Mouse (Mus musculus) forebrain, embryonic 16.5 days (tissue): ENCODE data around the gene Tbc1d2. TPM values are rescaled to one million over a fixed set of nuclear protein-coding genes. Genes with fewer than 3 reads are reported as not detected.
"Not testable (repeated sequence)": the region's sequence is repeated elsewhere in the genome, so short reads cannot be mapped to it uniquely, and the experiment has no call there.

ENCODE experiments used
- ATAC-seq: fragments of 200-750 bp; cut with Nextera tagmentation; 2 replicates; pipeline ENCODE4 v1.8.0; 2017; ENCODE audit warnings: mild to moderate bottlenecking, moderate library complexity
- H3K27ac ChIP-seq: fragments of 300-500 bp; sonication (generic); 2 replicates; pipeline ENCODE4 v1.5.1; 2014; ENCODE audit warnings: low read length, control low read depth
- H3K27me3 ChIP-seq: fragments of 300-500 bp; sonication (generic); replicated peaks from 2 replicates; pipeline ENCODE4 v1.6.1; 2014; ENCODE audit warnings: low read length; ENCODE audit not compliant: control insufficient read depth, insufficient read depth
- H3K36me3 ChIP-seq: fragments of 300-500 bp; sonication (generic); 2 replicates; pipeline ENCODE4 v1.6.1; 2014; ENCODE audit not compliant: control insufficient read depth, insufficient read depth
- H3K4me1 ChIP-seq: fragments of 300-500 bp; sonication (generic); replicated peaks from 2 replicates; pipeline ENCODE4 v1.6.1; 2014; ENCODE audit warnings: low read length; ENCODE audit not compliant: control insufficient read depth, insufficient read depth
- H3K4me2 ChIP-seq: fragments of 300-500 bp; sonication (generic); 2 replicates; pipeline ENCODE4 v1.6.1; 2014; ENCODE audit warnings: mild to moderate bottlenecking, low read length, control low read depth
- H3K4me3 ChIP-seq: fragments of 300-500 bp; sonication (generic); replicated peaks from 2 replicates; pipeline ENCODE4 v1.5.1; 2014; ENCODE audit warnings: mild to moderate bottlenecking, low read length, control low read depth
- H3K9ac ChIP-seq: fragments of 300-500 bp; sonication (generic); replicated peaks from 2 replicates; pipeline ENCODE4 v1.6.1; 2014; ENCODE audit warnings: low read depth, low read length, control low read depth
- H3K9me3 ChIP-seq: fragments of 300-500 bp; sonication (generic); 2 replicates; pipeline ENCODE4 v1.6.1; 2016; ENCODE audit warnings: low read length; ENCODE audit not compliant: control insufficient read depth
- WGBS: fragments of 180-500 bp; shearing (Covaris S2); extraction: QIAGEN DNeasy Blood & Tissue Kit; methylation state at CpG from one replicate; pipeline ENCODE4 v1.1.7; 2014; 5-methylcytosine and 5-hydroxymethylcytosine counted together
- polyA plus RNA-seq: library from polyadenylated mRNA; unstranded; fragments of >200 nt; fragmentation: Nextera tagmentation; extraction: Ambion mirVana; gene quantifications from 2 replicates; pipeline ENCODE4 v1.2.1, GENCODE M21; 2015

The Tbc1d2 gene
- polyA plus RNA-seq, 1 experiment from 2014 or later = 0.79 TPM

DNA sequence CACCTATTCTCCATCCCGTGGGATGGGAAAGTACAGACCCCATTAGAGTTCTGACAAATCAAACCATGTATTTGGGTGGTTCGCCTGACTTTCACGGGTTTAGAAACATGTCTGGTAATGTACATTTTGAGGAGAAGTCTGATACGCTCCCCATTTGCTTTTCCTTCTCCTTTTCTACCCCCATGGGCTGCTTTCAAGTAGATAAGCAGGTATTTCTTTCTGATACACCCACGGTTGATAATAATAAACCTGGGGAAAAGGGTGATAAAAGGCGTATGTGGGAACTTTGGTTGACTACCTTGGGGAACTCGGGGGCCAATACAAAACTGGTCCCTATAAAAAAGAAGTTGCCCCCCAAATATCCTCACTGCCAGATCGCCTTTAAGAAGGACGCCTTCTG, 68.0 kb downstream of the Tbc1d2 start:
- H3K27me3 ChIP-seq, H3K27ac ChIP-seq, H3K36me3 ChIP-seq, H3K4me2 ChIP-seq, H3K4me1 ChIP-seq, H3K4me3 ChIP-seq, H3K9ac ChIP-seq, ATAC-seq, H3K9me3 ChIP-seq: not testable (repeated sequence)
- 86% methylated on average over 8 of the region's 9 CpGs for WGBS

DNA sequence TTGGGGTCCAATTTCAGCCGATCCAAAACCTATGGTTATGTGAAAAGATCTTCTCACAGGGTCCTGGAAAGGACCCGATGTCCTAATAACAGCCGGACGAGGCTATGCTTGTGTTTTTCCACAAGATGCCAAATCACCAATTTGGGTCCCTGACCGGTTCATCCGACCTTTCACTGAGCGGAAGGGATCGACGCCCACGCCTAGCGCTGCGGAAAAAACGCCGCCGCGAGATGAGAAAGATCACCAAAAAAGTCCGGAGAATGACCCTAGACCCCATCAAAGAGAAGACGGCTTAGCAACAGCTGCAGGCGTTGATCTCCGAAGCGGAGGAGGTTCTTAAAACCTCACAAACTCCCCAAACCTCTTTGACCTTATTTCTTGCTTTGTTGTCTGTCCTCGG, 68.4 kb downstream of the Tbc1d2 start:
- H3K27ac ChIP-seq, H3K4me3 ChIP-seq, H3K9me3 ChIP-seq, ATAC-seq, H3K9ac ChIP-seq, H3K4me1 ChIP-seq, H3K36me3 ChIP-seq, H3K4me2 ChIP-seq, H3K27me3 ChIP-seq: not testable (repeated sequence)
- 94% methylated on average over 22 of the region's 22 CpGs for WGBS

DNA sequence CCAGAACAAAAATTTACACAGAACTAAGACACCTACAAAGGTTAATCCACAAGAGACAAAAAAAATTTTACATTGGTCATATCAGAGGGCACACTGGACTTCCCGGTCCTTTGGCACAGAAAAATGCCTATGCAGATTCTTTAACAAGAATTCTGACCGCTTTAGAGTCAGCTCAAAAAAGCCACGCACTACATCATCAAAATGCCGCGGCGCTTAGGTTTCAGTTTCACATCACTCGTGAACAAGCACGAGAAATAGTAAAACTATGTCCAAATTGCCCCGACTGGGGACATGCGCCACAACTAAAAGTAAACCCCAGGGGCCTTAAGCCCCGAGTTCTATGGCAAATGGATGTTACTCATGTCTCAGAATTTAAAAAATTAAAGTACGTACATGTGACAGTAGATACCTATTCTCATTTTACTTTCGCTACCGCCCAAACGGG, 69.2 kb downstream of the Tbc1d2 start:
- H3K9me3 ChIP-seq, H3K4me1 ChIP-seq, H3K36me3 ChIP-seq, ATAC-seq, H3K27ac ChIP-seq, H3K4me2 ChIP-seq, H3K9ac ChIP-seq, H3K4me3 ChIP-seq, H3K27me3 ChIP-seq: not testable (repeated sequence)
- 92% methylated on average over 15 of the region's 15 CpGs for WGBS

DNA sequence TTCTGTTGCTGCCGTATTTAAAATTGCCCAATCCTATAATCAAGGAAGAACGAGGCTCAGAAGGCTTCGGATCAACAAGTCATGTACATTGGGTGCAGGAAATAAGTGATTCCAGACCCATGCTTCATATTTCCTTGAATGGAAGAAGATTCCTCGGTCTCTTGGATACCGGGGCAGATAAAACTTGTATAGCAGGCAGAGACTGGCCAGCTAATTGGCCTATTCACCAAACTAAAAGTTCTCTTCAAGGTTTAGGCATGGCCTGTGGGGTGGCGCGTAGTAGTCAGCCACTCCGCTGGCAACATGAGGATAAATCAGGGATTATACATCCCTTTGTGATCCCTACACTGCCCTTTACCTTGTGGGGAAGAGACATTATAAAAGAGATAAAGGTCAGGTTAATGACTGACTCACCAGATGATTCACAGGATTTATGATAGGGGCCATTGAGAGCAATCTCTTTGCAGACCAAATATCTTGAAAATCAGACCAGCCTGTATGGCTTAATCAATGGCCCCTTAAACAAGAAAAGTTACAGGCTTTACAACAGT, 71.1 kb downstream of the Tbc1d2 start:
- H3K27me3 ChIP-seq, H3K36me3 ChIP-seq, H3K4me2 ChIP-seq, H3K4me3 ChIP-seq, H3K9ac ChIP-seq, H3K4me1 ChIP-seq, ATAC-seq, H3K27ac ChIP-seq, H3K9me3 ChIP-seq: not testable (repeated sequence)
- WGBS = 96% methylated on average over 8 of the region's 8 CpGs

DNA sequence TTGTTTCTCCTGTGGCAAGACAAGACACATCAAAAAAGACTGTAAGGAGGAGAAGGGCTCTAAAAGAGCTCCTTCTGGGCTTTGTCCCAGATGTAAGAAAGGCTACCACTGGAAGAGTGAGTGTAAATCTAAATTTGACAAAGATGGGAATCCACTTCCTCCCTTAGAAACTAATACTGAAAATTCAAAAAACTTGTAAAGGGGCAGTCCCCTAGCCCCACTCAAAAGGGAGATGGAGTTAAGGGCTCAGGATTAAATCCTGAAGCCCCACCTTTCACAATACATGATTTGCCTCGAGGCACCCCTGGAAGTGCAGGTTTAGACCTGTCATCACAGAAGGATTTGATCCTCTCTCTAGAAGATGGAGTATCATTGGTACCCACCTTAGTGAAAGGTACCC, 71.8 kb downstream of the Tbc1d2 start:
- Histone ChIP-seq H3K36me3 (no peaks in the 10 kb centered on the region; the same call in 1 of the 2 replicates), H3K27ac (no peak overlapping the region), H3K27me3 (no peaks in the 10 kb centered on the region), H3K4me2 (no peak overlapping the region), H3K4me1 (no peaks in the 10 kb centered on the region), H3K9ac (no peak overlapping the region), H3K9me3 (0 out of 2 replicates have a peak, but pooled peaks cover 6% of the 10 kb centered on the region), H3K4me3 (no peak overlapping the region)
- 79% methylated on average over 1 of the region's 1 CpGs for WGBS
- ATAC-seq = no peak

DNA sequence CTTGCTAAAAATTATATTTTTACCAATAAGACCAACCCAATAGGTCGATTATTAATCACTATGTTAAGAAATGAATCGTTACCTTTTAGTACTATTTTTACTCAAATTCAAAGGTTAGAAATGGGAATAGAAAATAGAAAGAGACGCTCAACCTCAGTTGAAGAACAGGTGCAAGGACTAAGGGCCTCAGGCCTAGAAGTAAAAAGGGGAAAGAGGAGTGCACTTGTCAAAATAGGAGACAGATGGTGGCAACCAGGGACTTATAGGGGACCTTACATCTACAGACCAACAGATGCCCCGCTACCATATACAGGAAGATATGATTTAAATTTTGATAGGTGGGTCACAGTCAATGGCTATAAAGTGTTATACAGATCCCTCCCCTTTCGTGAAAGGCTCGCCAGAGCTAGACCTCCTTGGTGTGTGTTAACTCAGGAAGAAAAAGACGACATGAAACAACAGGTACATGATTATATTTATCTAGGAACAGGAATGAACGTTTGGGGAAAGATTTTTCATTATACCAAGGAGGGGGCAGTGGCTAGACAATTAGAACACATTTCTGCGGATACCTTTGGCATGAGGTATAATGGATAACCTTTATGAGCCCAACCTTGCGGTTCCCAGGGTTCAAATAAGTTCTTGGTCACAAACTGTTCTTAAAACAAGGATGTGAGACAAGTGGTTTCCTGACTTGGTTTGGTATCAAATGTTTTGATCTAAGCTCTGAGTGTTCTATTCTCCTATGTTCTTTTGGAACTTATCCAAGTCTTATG, 74.3 kb downstream of the Tbc1d2 start:
- not testable (repeated sequence) for H3K9ac ChIP-seq, ATAC-seq, H3K27me3 ChIP-seq, H3K9me3 ChIP-seq, H3K4me1 ChIP-seq, H3K27ac ChIP-seq, H3K4me2 ChIP-seq, H3K4me3 ChIP-seq, H3K36me3 ChIP-seq
- WGBS = 92% methylated on average over 6 of the region's 10 CpGs

DNA sequence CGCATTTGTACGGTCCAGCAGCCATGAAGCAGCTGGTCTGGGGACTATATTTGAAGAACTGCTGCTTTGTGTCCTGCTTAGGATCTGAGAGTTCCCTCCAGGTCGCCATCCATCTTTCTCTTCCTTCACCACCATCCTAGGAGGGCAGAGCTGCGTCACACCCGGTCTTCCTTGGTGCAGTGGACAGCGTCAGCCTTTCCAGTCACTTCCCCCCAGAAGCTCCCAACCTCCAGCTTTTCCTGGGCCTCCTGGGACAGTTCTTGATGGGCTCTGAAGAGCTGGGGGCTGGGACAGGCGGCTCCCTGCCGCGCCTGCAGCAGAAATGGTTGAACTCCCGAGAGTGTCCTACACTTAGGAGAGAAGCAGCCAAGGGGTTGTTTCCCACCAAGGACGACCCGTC, 75.2 kb downstream of the Tbc1d2 start:
- no peak for ATAC-seq
- no peaks in the 10 kb centered on the region for H3K27me3 ChIP-seq
- no peak overlapping the region for H3K4me3 ChIP-seq
- no peak overlapping the region for H3K27ac ChIP-seq
- WGBS = 91% methylated on average over 10 of the region's 12 CpGs
- no peak overlapping the region for H3K9ac ChIP-seq
- H3K4me1 ChIP-seq = no peaks in the 10 kb centered on the region
- no peaks in the 10 kb centered on the region; the same call in 1 of the 2 replicates for H3K36me3 ChIP-seq
- no peak overlapping the region for H3K4me2 ChIP-seq
- 0 out of 2 replicates have a peak, but pooled peaks cover 2% of the 10 kb centered on the region for H3K9me3 ChIP-seq

DNA sequence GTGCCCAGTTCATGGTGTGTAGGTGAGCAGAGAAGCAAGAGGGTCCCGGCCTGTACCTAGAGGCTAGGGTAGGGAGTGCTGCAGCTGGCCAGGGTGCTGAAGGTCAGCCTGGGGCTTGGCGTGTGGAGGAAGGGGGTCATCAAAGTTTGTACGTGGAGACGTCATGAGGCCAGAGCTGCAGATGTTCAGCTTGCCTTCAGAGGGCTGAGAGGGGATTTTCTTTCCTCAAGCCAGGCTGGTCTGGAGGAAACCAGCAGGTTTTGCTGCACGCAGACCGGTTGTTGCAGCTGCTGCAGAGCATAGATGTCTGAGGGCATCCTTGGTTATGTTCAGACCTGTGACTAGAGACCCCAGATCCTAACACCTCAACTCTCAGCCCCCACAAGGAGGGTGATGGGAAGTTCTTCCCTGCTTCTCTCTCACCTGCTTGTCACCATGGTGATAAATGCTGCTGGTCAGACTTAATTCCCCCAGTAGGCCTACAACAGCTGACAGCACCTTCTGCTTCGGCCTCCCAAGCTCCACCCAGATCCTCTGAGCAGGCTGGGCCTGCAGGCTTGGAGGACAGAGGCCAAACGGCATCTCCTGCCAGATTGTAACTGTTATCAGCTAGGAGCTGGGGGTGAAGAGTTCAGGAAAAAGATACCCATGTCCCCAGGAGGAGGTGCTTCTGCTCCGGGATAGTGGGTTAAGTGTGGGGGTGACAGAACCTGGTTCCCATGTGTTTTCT, 75.8 kb downstream of the Tbc1d2 start:
- WGBS = 72% methylated on average over 9 of the region's 9 CpGs
- no peak overlapping the region for H3K4me2 ChIP-seq
- H3K27me3 ChIP-seq = no peaks in the 10 kb centered on the region
- H3K36me3 ChIP-seq = no peaks in the 10 kb centered on the region; the same call in 1 of the 2 replicates
- 0 out of 2 replicates have a peak, but pooled peaks cover 2% of the 10 kb centered on the region for H3K9me3 ChIP-seq
- ATAC-seq = no peak
- H3K4me1 ChIP-seq = peaks cover 2% of the 10 kb centered on the region; the same call in 1 of the 2 replicates
- no peak overlapping the region for H3K4me3 ChIP-seq
- H3K27ac ChIP-seq = no peak overlapping the region
- H3K9ac ChIP-seq = no peak overlapping the region

DNA sequence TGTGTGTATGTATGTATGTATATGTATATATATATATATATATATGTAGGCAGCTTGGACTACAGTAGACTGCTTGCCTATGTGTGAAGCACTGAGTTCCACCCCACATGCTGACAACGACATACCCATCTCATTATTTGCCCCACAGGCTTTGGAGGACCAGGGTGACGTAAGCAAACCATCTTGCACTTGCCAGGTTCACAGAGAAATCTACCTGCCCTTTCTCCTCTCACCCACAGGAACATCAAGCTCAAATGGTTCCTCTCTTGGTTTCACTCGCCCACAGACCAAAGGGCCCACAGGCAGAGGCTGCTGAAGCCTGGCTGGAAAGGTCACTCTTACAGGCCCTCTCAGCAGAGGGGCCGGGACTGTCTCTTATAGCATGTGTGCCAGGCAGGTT, 77.4 kb downstream of the Tbc1d2 start:
- Histone ChIP-seq H3K4me3 (no peak overlapping the region), H3K9me3 (no peaks in the 10 kb centered on the region), H3K27ac (no peak overlapping the region), H3K4me1 (peaks cover 2% of the 10 kb centered on the region; the same call in 1 of the 2 replicates), H3K4me2 (no peak overlapping the region), H3K9ac (no peak overlapping the region), H3K36me3 (no peaks in the 10 kb centered on the region; the same call in 1 of the 2 replicates), H3K27me3 (no peaks in the 10 kb centered on the region)
- WGBS = 88% methylated on average over 4 of the region's 4 CpGs
- ATAC-seq = no peak
